18 mouse cellular contexts compared by ENCODE assay signal in the genomic region with DNA sequence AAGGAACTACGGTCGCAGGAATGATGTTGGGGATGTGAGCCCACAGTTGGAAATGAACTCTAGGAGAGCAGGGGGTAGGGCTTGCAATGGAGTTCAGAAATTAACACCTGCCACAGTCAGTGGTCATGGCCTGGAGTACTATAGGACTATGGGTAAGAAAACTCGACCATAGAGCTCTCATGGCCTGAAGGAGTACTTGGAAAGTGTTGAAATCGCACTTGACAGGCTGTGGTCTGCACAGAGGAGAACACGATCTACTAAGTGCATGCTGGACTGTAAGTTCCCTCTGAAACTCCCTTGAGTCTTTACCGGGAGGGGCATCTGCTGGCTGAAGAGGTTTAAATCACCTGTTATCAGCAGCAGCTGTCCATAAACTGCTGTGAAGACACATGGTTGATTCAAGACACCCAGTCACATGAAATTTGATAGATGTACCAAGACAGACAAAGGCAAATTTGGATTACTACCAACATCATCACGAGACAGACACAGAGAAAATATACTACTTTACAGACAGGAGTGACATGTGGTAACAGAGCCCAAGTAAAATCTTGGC.
"Had no signal": no experiment of that assay in that cellular context is flagged by ENCODE, and none has a peak within 500 bp of the region (broad histone marks: within the 10 kb centered on the region; RNA-seq: fewer than 3 reads in every experiment).

No protein-coding gene starts in this region.

- H3K4me3 ChIP-seq: layer of hippocampus, adult 2 months; left cerebral cortex, adult 2 months; liver, embryonic 13.5 days; midbrain, embryonic 13.5 days; neural tube, embryonic 12.5 days; neural tube, embryonic 15.5 days; stomach, embryonic 15.5 days had no signal

- H3K36me3 ChIP-seq: liver, embryonic 13.5 days; midbrain, embryonic 13.5 days; neural tube, embryonic 12.5 days; neural tube, embryonic 15.5 days; stomach, embryonic 15.5 days had no signal

- H3K4me1 ChIP-seq: liver, embryonic 13.5 days; neural tube, embryonic 15.5 days; stomach, embryonic 15.5 days had no signal

- DNase-seq: kidney, adult 18-20 months; kidney, postnatal 25 days; layer of hippocampus, postnatal 36 days; liver, embryonic 13.5 days; right cerebral cortex, adult 18-20 months; right cerebral cortex, postnatal 14 days; right cerebral cortex, postnatal 4 days; thymus, postnatal 25 days had no signal

- H3K4me2 ChIP-seq: liver, embryonic 13.5 days; midbrain, embryonic 13.5 days; neural tube, embryonic 12.5 days; neural tube, embryonic 15.5 days; stomach, embryonic 15.5 days had no signal

- H3K27ac ChIP-seq: kidney, postnatal 0 days; layer of hippocampus, adult 2 months; left cerebral cortex, adult 2 months; liver, embryonic 13.5 days; macrophage; midbrain, embryonic 13.5 days; neural tube, embryonic 12.5 days; neural tube, embryonic 15.5 days; stomach, embryonic 15.5 days had no signal

- ATAC-seq: inflammation-experienced regulatory T-cells, adult 6 months; intestine, embryonic 16.5 days; midbrain, embryonic 13.5 days had no signal

- H3K9me3 ChIP-seq: liver, embryonic 13.5 days; midbrain, embryonic 13.5 days; neural tube, embryonic 12.5 days; neural tube, embryonic 15.5 days; stomach, embryonic 15.5 days had no signal

- H3K27me3 ChIP-seq: liver, embryonic 13.5 days; neural tube, embryonic 12.5 days; neural tube, embryonic 15.5 days; stomach, embryonic 15.5 days had no signal

- H3K9ac ChIP-seq: liver, embryonic 13.5 days; midbrain, embryonic 13.5 days; neural tube, embryonic 12.5 days; neural tube, embryonic 15.5 days; stomach, embryonic 15.5 days had no signal
